Mouse (Mus musculus): ENCODE measurements around the gene Kcmf1. TPM values are rescaled to one million over a fixed set of nuclear protein-coding genes. Genes with fewer than 3 reads are reported as not detected.
A peak's percentile ranks its signal among the peaks of the same experiment; 100 is the strongest.

Kcmf1 gene
- polyA plus RNA-seq, 1 experiment = 56.7 TPM

DNA sequence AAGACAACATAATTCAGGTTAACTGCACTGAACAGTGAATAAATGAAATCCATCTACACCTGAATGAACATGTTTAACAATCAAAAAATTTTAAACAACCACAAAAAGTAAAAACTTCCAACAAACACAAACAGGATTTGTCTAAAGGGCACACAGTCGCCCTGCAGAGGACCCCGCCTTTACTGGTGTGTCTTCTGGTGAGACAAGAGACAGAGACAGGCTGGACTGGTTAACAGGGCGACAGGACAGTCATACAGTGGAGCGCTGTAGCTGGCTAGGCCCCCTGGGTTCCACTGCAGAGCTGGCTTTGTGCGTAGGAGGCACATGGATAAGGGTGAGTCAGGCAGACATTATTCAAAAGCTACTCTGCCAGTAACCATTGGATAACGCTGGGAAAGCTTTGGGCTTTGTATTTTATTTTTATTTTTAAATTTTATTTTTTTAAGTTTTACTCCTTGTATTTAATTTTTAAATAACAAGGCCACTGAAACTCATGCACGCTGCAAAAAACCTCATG lies 57.7 kb downstream of the Kcmf1 start:
- H3K4me3 ChIP-seq (ENCODE audit: insufficient read depth, poor library complexity, severe bottlenecking) = no peak overlapping the region
- TF ChIP-seq MYOG (IDR thresholded peaks at IDR 0.05; ENCODE audit: control insufficient read depth, extremely low read depth, insufficient read length) (no peak), CEBPB (IDR thresholded peaks at IDR 0.05; ENCODE audit: low read depth) (no peak), MAX (IDR thresholded peaks at IDR 0.05) (no peak), FOSL1 (IDR thresholded peaks at IDR 0.05; ENCODE audit: insufficient read depth, low read length, poor library complexity, severe bottlenecking) (no peak), USF1 (IDR thresholded peaks at IDR 0.05; ENCODE audit: low read depth) (no peak), MYOD1 (IDR thresholded peaks at IDR 0.05; ENCODE audit: control insufficient read depth, insufficient read length, low read depth) (no peak), CTCF (IDR thresholded peaks at IDR 0.05; ENCODE audit: control insufficient read depth, insufficient read depth, insufficient read length) (no peak)
- H3ac ChIP-seq (ENCODE audit: control insufficient read depth, insufficient read length, low read depth) = no peak overlapping the region
- H3K36me3 ChIP-seq (ENCODE audit: control insufficient read depth, insufficient read depth) = peaks cover 70% of the 10 kb centered on the region
- no peaks in the 10 kb centered on the region for H3K79me2 ChIP-seq (ENCODE audit: control insufficient read depth, insufficient read depth)
- no peaks in the 10 kb centered on the region for H3K79me3 ChIP-seq (ENCODE audit: low read depth)
- H3K27me3 ChIP-seq (ENCODE audit: control insufficient read depth, insufficient read depth, insufficient read length) = no peaks in the 10 kb centered on the region

DNA sequence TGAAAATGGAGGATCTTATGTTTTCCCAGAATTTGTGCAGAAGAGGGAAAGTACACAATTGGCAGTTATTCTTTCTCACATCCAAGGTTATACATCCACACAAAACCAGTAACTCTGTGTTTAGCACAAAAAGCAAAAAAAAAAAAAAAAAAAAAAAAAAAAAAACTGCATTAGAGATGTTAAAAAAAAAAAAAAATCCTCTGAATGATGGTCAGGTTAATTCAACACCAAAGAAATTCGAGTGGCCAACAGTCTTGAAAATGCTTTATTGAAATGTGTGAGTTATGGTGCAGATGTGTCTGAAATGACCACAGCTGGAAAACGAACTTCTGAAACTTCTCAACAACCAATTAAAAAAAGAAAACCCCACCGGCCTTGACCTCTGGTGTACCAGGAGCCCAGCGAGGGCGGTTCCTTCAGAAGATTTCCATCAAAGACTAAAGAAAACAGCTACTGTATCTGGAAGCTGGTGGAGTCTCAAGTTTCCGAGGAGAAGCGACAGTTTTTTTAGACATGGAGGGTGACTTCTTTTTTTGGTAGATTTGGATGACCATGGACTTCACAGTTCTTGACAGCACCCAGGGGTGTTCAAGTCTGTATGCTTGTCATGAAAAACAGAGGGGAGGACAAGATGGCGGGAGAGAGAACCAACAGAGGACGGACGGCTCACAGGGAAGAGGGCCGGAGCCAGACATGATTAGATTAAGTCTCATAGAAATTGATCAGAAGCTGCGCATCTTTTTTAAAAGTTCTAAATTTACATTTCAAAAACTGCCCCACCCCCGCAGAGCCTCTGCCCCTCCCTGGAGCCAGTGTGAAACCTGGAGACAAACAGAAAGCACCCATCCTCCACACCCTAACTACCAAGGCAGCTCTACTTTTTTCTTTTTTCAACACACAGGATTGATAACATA lies 58.7 kb downstream of the Kcmf1 start:
- H3K79me3 ChIP-seq (ENCODE audit: low read depth) = no peaks in the 10 kb centered on the region
- no peak overlapping the region for H3K4me3 ChIP-seq (ENCODE audit: insufficient read depth, poor library complexity, severe bottlenecking)
- no peak overlapping the region for H3ac ChIP-seq (ENCODE audit: control insufficient read depth, insufficient read length, low read depth)
- no peak for TF ChIP-seq MYOD1 (IDR thresholded peaks at IDR 0.05; ENCODE audit: control insufficient read depth, insufficient read length, low read depth)
- TF ChIP-seq USF1 (IDR thresholded peaks at IDR 0.05; ENCODE audit: low read depth) = no peak
- H3K27me3 ChIP-seq (ENCODE audit: control insufficient read depth, insufficient read depth, insufficient read length) = no peaks in the 10 kb centered on the region
- H3K36me3 ChIP-seq (ENCODE audit: control insufficient read depth, insufficient read depth) = peaks cover 62% of the 10 kb centered on the region
- H3K79me2 ChIP-seq (ENCODE audit: control insufficient read depth, insufficient read depth) = no peaks in the 10 kb centered on the region

DNA sequence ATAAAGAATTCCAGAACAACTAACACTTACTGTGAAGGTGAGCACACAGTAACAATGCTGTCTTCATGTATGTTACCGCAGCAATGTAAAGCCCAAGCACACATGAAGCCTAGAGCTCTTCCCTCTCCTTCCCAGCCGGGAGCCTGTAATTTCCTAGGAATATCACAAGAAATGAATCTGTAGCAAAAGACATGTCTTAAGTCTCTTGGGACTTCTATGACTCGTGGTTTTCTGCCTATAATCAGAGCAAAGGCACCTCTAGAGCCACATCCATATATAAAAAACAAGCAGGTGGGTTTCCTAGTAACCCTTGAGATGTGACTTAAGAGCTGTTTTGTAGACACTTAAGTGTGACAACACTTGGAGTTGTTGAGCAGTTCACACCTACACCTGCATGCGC lies 62.0 kb downstream of the Kcmf1 start:
- no peak for TF ChIP-seq CEBPB (IDR thresholded peaks at IDR 0.05; ENCODE audit: low read depth)
- no peak for TF ChIP-seq FOSL1 (IDR thresholded peaks at IDR 0.05; ENCODE audit: insufficient read depth, low read length, poor library complexity, severe bottlenecking)
- TF ChIP-seq MYOD1 (IDR thresholded peaks at IDR 0.05; ENCODE audit: control insufficient read depth, insufficient read length, low read depth) = no peak
- no peak for TF ChIP-seq MAX (IDR thresholded peaks at IDR 0.05)
- no peaks in the 10 kb centered on the region for H3K79me3 ChIP-seq (ENCODE audit: low read depth)
- peaks cover 37% of the 10 kb centered on the region for H3K36me3 ChIP-seq (ENCODE audit: control insufficient read depth, insufficient read depth)
- no peak overlapping the region for H3K4me3 ChIP-seq (ENCODE audit: insufficient read depth, poor library complexity, severe bottlenecking)
- H3K79me2 ChIP-seq (ENCODE audit: control insufficient read depth, insufficient read depth) = no peaks in the 10 kb centered on the region
- H3ac ChIP-seq (ENCODE audit: control insufficient read depth, insufficient read length, low read depth) = no peak overlapping the region
- H3K27me3 ChIP-seq (ENCODE audit: control insufficient read depth, insufficient read depth, insufficient read length) = no peaks in the 10 kb centered on the region

DNA sequence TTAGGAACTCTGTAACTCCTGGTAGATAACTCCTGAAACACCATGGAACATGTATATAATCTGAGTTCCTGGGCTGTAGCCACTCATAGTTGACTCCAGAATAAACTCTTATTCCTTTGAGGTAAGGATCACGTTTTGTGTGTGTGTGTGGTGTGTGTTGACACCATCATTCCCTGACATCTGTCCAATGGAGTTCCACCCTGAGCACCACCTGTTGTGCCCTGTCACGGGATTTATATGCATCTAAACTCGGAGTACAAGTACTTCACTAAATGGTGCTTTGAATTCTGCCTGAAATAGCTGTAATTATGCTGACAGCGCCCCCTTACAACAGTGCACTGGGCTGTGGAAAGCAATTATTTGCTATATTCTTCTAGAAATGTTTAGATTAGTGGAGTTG lies 65.3 kb downstream of the Kcmf1 start:
- peak; percentile 41 for TF ChIP-seq MYOD1 (IDR thresholded peaks at IDR 0.05; ENCODE audit: control insufficient read depth, insufficient read length, low read depth)
- no peak for TF ChIP-seq MAX (IDR thresholded peaks at IDR 0.05)
- H3K79me2 ChIP-seq (ENCODE audit: control insufficient read depth, insufficient read depth) = no peaks in the 10 kb centered on the region
- no peaks in the 10 kb centered on the region for H3K79me3 ChIP-seq (ENCODE audit: low read depth)
- H3K27me3 ChIP-seq (ENCODE audit: control insufficient read depth, insufficient read depth, insufficient read length) = no peaks in the 10 kb centered on the region
- H3K4me3 ChIP-seq (ENCODE audit: insufficient read depth, poor library complexity, severe bottlenecking) = no peak overlapping the region
- H3ac ChIP-seq (ENCODE audit: control insufficient read depth, insufficient read length, low read depth) = no peak overlapping the region
- peaks cover 6% of the 10 kb centered on the region for H3K36me3 ChIP-seq (ENCODE audit: control insufficient read depth, insufficient read depth)

DNA sequence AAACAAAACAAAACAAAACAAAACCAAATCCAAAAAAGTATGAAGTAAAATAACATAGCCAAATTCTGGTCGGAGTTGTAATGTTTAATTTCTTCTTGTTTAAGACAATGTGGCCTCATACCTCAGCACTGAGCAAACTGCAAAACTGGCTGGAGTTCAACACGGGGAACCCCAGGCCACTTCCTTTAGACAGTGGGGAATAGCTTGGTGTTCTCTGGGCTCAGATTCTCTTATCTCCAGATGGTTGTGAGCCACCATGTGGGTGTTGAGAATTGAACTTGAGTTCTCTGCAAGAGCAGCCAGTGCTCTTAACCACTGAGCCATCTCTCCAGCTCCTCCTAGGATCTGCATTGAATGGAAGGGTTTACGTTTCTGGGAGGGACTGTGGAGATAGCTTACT lies 67.9 kb downstream of the Kcmf1 start:
- H3K36me3 ChIP-seq (ENCODE audit: control insufficient read depth, insufficient read depth) = no peaks in the 10 kb centered on the region
- no peaks in the 10 kb centered on the region for H3K79me3 ChIP-seq (ENCODE audit: low read depth)
- no peaks in the 10 kb centered on the region for H3K79me2 ChIP-seq (ENCODE audit: control insufficient read depth, insufficient read depth)
- no peak overlapping the region for H3K4me3 ChIP-seq (ENCODE audit: insufficient read depth, poor library complexity, severe bottlenecking)
- no peaks in the 10 kb centered on the region for H3K27me3 ChIP-seq (ENCODE audit: control insufficient read depth, insufficient read depth, insufficient read length)
- TF ChIP-seq CTCF (IDR thresholded peaks at IDR 0.05; ENCODE audit: control insufficient read depth, insufficient read depth, insufficient read length) (no peak), MAX (IDR thresholded peaks at IDR 0.05) (no peak), CEBPB (IDR thresholded peaks at IDR 0.05; ENCODE audit: low read depth) (no peak), MYOG (IDR thresholded peaks at IDR 0.05; ENCODE audit: control insufficient read depth, extremely low read depth, insufficient read length) (no peak), USF1 (IDR thresholded peaks at IDR 0.05; ENCODE audit: low read depth) (no peak), MYOD1 (IDR thresholded peaks at IDR 0.05; ENCODE audit: control insufficient read depth, insufficient read length, low read depth) (no peak), FOSL1 (IDR thresholded peaks at IDR 0.05; ENCODE audit: insufficient read depth, low read length, poor library complexity, severe bottlenecking) (no peak)
- no peak overlapping the region for H3ac ChIP-seq (ENCODE audit: control insufficient read depth, insufficient read length, low read depth)

DNA sequence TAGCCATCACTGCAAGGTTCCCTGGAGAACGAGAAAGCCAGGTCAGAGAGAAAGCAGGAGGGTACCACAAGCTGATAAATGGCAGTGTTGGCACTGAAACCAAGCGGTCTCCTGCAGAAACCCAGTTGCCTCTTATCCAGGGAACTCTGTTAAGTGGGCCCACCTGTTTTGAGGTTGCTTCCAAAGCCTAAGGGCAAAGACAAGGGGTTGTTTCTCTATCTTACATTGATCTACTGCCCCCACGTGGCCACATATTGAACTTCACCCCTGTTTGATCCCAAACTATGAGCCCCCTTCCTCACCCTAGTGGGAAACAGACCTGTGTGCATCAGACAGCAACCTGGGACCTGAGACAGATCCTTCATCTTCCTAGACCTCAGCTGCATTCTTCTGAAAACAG lies 68.5 kb downstream of the Kcmf1 start:
- no peak overlapping the region for H3K4me3 ChIP-seq (ENCODE audit: insufficient read depth, poor library complexity, severe bottlenecking)
- no peaks in the 10 kb centered on the region for H3K79me2 ChIP-seq (ENCODE audit: control insufficient read depth, insufficient read depth)
- TF ChIP-seq CEBPB (IDR thresholded peaks at IDR 0.05; ENCODE audit: low read depth) = no peak
- no peaks in the 10 kb centered on the region for H3K27me3 ChIP-seq (ENCODE audit: control insufficient read depth, insufficient read depth, insufficient read length)
- H3ac ChIP-seq (ENCODE audit: control insufficient read depth, insufficient read length, low read depth) = no peak overlapping the region
- no peaks in the 10 kb centered on the region for H3K79me3 ChIP-seq (ENCODE audit: low read depth)
- no peaks in the 10 kb centered on the region for H3K36me3 ChIP-seq (ENCODE audit: control insufficient read depth, insufficient read depth)
